Mouse (Mus musculus): ENCODE measurements at regions not wholly inside any gene's neighbourhood (a gene's known extent, or its start where the extent isn't known, plus 50 kb on each side); places are given as distances from the start of the nearest gene placed in this dataset.

- TF ChIP-seq CTCF (IDR thresholded peaks at IDR 0.05; ENCODE audit: borderline replicate concordance, extremely low read depth, insufficient read depth, insufficient read length) (no peak), POLR2A (IDR thresholded peaks at IDR 0.05; ENCODE audit: borderline replicate concordance, extremely low read depth, insufficient read depth, insufficient read length, poor library complexity, severe bottlenecking) (no peak)
Measured at GRCm38 (mm10) chr7:55401300-55401711, 366.7 kb upstream of the Siglech start.
